Mouse (Mus musculus) left cerebral cortex, postnatal 10 days (tissue): ENCODE results near the gene Sema7a. TPM values are rescaled to one million over a fixed set of nuclear protein-coding genes. Genes with fewer than 3 reads are reported as not detected.

Experiments
- DNase-seq, 2 experiments: peaks; one replicate each; pipeline ENCODE4 v3.0.0; 2021 to 2022; ENCODE audit warnings: low spot score in 2 of 2, mixed read lengths in 1 of 2; ENCODE audit errors: extremely low spot score in 1 of 2
- intact Hi-C: fragments of 180-260 bp; cut with DNase I; formaldehyde crosslinking; loops from one replicate; pipeline ENCODE4 v1.15.1; 2025
- total RNA-seq, 2 experiments: library from RNA; stranded (reverse); gene quantifications; 2 replicates each; pipeline ENCODE4 v1.2.3; 2021

The Sema7a gene
- 100 to 1,000 TPM; 127 to 132 TPM for total RNA-seq

- intact Hi-C loops: loop anchor here (10.0 kb wide), 1 partner anchor 265 kb away; the partner anchor contains the start of genes Islr and Islr2
- peak; percentile 69 to 90 for DNase-seq
These were observed at the start of gene Sema7a for GRCm38 (mm10) chr9:57939431-57940348. Gene Sema7a (plus strand): TSS chr9:57940112.

DNA sequence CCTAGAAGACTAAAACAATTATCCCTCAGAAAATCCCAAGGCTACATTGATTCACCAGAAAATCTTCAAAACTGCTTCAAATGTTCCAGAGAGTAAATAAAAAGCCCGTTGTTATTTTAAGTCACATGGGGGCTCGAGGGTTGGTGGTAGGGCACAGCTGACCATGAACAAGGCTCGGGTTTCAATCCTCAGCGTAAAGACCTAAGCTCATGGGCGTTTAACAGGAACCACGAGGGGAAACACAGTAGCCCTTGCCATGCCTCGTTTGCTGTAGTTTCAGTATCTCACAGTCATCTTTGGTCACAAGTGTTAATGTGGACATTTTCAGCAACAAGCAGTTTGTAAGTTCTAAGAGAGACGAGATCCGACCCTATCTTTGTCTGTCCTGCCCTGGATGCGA is 39.4 kb upstream of the Sema7a start:
- intact Hi-C loops: loop anchor here (5.0 kb wide), 1 partner anchor 123 kb away; no protein-coding TSS in a partner anchor
- no peak for DNase-seq

- DNase-seq: no peak
- intact Hi-C loops: loop anchor here (5.0 kb wide), 1 partner anchor 124 kb away; no protein-coding TSS in a partner anchor
These were observed 38.7 kb upstream of the Sema7a start for GRCm38 (mm10) chr9:57901197-57901596.

DNA sequence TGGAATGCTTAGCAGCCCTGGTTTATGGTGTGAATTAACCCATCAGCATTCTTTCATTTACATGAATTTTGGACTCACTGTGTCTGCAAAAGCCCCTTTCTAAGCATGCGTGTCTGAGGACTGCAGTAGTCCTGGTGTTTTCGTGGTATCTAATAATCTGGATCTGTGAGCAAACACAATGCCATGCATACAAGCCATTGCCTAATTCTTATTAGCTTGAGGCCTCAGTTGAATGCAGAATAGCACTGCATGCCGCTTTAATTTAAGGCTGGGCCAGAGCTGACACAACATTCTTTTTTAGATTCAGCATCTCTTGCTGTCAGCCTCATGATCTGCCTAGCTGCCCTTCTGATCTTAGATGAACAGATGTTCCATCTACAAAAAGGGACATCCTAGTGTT is 38.3 kb upstream of the Sema7a start:
- no peak for DNase-seq
- intact Hi-C loops: loop anchor here (5.0 kb wide), 1 partner anchor 124 kb away; no protein-coding TSS in a partner anchor

GRCm38 (mm10) chr9:57902132-57902531 is 37.8 kb upstream of the Sema7a start:
- DNase-seq: no peak
- intact Hi-C loops: loop anchor here (5.0 kb wide), 1 partner anchor 125 kb away; no protein-coding TSS in a partner anchor

- intact Hi-C loops: loop anchor here (5.0 kb wide), 1 partner anchor 126 kb away; no protein-coding TSS in a partner anchor
- DNase-seq: no peak
These were observed 36.2 kb upstream of the Sema7a start for GRCm38 (mm10) chr9:57903589-57904249.

- intact Hi-C loops: loop anchor here (5.0 kb wide), 1 partner anchor 127 kb away; no protein-coding TSS in a partner anchor
- DNase-seq: no peak
These were observed 35.7 kb upstream of the Sema7a start for GRCm38 (mm10) chr9:57904250-57904644.

DNA sequence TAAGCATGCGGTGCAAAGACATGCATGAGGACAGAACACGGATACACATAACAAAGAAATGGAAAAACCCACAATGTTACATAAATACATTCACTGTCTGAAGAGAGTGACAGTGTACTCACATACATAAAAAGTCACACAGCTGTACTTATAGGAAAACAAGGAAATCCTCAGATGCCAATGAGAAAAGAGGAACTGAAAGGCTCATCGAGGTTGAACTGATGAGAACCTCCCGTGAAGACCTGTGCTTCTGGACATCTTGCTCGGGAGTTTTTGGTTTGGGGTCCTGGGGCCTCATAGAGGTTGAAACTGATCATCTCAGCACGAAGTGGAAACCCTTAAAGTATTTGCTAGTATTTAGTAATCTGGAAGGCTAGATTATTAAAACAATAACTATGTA is 32.7 kb upstream of the Sema7a start:
- no peak for DNase-seq
- intact Hi-C loops: no loop called here

DNA sequence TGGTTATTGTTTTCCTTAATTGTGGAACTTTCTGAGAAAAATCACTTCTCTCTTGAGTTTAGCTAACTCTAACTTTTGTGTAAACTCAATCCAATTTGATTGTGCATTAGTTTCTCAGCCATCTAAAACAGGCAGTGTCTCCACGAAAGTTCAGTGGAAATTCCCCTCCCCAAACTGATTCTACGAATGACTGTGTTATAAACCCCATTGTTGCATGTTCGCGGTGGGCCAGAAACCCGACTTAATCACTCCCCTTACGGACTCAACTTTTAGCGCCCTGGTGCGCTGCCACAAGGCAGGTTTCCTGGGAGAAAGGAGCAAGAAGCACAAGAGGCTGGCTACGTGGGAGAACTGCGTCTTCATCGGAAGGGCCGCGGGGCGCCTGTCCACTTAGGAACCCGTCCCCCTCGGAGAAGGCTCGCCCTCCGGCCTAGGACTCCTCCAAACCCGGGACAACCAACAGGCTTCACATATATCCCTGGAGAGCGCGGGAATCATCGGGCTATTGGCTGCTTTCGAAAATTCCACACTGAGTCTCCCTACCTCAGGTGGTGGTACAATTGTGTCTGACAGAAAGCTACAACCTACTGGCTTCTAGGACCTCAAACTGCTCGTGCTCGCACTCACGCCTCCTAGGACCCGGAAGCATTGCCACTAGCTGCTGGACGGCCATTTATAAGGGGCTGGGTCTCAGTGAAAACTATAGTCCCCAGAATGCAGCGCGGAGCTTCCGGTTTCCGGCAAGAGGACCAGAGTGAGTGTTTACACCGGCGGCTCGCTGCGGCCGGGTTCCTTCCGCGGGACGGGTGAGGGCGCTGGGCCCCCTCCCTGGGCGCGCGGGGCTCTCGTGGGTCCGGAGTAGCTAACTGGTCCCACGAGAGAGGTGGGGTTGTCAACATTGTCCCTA is 29.4 kb upstream of the Sema7a start, which contains the start of gene Ubl7:
TSS of gene Ubl7 (plus strand) at position 726 of the 907 bp plus-strand sequence.
- peak; percentile 89 to 94 for DNase-seq
- intact Hi-C loops: loop anchor here (5.0 kb wide), 2 partner anchors 48 to 148 kb away; no protein-coding TSS in a partner anchor

GRCm38 (mm10) chr9:57912571-57912970 is 27.3 kb upstream of the Sema7a start:
- DNase-seq: no peak
- intact Hi-C loops: loop anchor here (5.0 kb wide), 2 partner anchors 50 to 150 kb away; no protein-coding TSS in a partner anchor

GRCm38 (mm10) chr9:57921491-57922060 is 18.3 kb upstream of the Sema7a start:
- DNase-seq: no peak
- intact Hi-C loops: no loop called here

DNA sequence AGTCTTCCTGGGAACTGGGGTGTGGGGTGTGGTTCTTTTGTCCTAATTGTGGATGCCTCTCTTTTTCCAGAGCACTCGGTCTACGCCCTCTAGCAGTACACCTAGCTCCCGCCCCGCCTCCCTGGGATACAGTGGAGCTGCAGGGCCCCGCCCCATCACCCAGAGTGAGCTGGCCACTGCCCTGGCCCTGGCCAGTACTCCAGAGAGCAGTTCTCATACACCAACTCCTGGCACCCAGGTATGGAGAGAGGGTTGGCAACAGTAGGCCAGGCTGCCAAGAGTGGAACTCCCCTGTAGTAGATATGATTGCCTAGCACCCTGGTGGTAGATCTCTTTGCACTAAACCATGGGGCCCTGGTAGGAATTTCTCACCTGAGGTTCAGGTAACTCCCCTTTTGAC is 17.5 kb upstream of the Sema7a start:
- DNase-seq: no peak
- intact Hi-C loops: no loop called here

DNA sequence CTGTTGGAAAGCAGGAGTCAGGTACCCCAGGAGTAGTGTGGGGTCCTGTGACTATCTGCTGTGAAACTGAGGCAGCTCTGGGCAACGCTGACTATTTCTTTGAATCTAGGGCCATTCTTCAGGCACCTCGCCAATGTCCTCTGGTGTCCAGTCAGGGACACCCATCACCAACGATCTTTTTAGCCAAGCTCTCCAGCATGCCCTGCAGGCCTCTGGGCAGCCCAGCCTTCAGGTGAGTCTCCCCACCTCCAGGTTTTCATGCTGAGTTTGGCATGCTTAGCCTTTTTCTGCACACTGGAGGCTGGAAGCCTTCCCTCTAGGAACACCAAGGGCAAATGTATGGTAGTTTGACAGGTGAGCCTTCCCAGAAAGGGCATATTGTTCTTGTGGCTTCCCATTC is 16.9 kb upstream of the Sema7a start:
- intact Hi-C loops: no loop called here
- no peak for DNase-seq

- intact Hi-C loops: loop anchor here (10.0 kb wide), 1 partner anchor 274 kb away; the partner anchor contains the start of genes Islr and Islr2
These were observed 8.6 kb upstream of the Sema7a start for GRCm38 (mm10) chr9:57931166-57931767.

GRCm38 (mm10) chr9:57932253-57932652 is 7.7 kb upstream of the Sema7a start:
- no peak for DNase-seq
- intact Hi-C loops: loop anchor here (10.0 kb wide), 1 partner anchor 273 kb away; the partner anchor contains the start of genes Islr and Islr2

More at GRCm38 (mm10) chr9:57931166-57931767, 8.6 kb upstream of the Sema7a start:
- no peak for DNase-seq

- intact Hi-C loops: loop anchor here (10.0 kb wide), 1 partner anchor 272 kb away; the partner anchor contains the start of genes Islr and Islr2
- peak; percentile 62 to 66 for DNase-seq
These were observed 6.9 kb upstream of the Sema7a start for GRCm38 (mm10) chr9:57932831-57933602.
